Mouse (Mus musculus) kidney, adult 2 months (tissue): ENCODE measurements around the gene Clip2.

Experiments used
- CTCF ChIP-seq: fragments of 200-500 bp; conservative IDR thresholded peaks from 2 replicates; pipeline ENCODE4 v1.5.1; 2011; ENCODE audit warnings: low read depth, mild to moderate bottlenecking, control low read depth, low read length, moderate library complexity, mixed read lengths; ENCODE audit not compliant: insufficient read depth, insufficient read length
- POLR2A ChIP-seq: fragments of 200-500 bp; IDR thresholded peaks from one replicate; pipeline ENCODE4 v1.6.1; 2011; ENCODE audit warnings: low read depth, low read length, control low read depth

- TF ChIP-seq POLR2A = no peak
- no peak; the same call in 1 of the 2 replicates for TF ChIP-seq CTCF
Observed at GRCm38 (mm10) chr5:134552110-134552972, at the start of gene Clip2.
